Mouse (Mus musculus): ENCODE measurements around the gene Dusp27.

The Dusp27 gene

GRCm38 (mm10) chr1:166139113-166139512, 11.4 kb upstream of the Dusp27 start:
- Histone ChIP-seq H3K27me3 (ENCODE audit: insufficient read depth, low read length) (no peaks in the 10 kb centered on the region), H3K36me3 (ENCODE audit: insufficient read depth, low read length) (peaks cover 46% of the 10 kb centered on the region), H3K9me3 (ENCODE audit: low read length) (peaks cover 11% of the 10 kb centered on the region), H3K4me3 (replicated peaks; ENCODE audit: low read length) (peak overlapping the region; percentile 61), H3K4me1 (replicated peaks; ENCODE audit: low read depth, low read length) (peaks cover 95% of the 10 kb centered on the region)
- TF ChIP-seq CTCF (conservative IDR thresholded peaks at IDR 0.05; ENCODE audit: low read length) (no peak), NANOG (IDR thresholded peaks at IDR 0.05; ENCODE audit: borderline replicate concordance, low read length) (no peak), POU5F1 (IDR thresholded peaks at IDR 0.05; ENCODE audit: borderline replicate concordance, low read length) (no peak)

- Histone ChIP-seq H3K4me1 (replicated peaks; ENCODE audit: low read depth, low read length) (peaks cover 95% of the 10 kb centered on the region), H3K4me3 (replicated peaks; ENCODE audit: low read length) (peak overlapping the region; percentile 61), H3K36me3 (ENCODE audit: insufficient read depth, low read length) (peaks cover 44% of the 10 kb centered on the region), H3K27me3 (ENCODE audit: insufficient read depth, low read length) (no peaks in the 10 kb centered on the region), H3K9me3 (ENCODE audit: low read length) (peaks cover 3% of the 10 kb centered on the region; the same call in 1 of the 2 replicates)
- TF ChIP-seq NANOG (IDR thresholded peaks at IDR 0.05; ENCODE audit: borderline replicate concordance, low read length) = no peak
- TF ChIP-seq POU5F1 (IDR thresholded peaks at IDR 0.05; ENCODE audit: borderline replicate concordance, low read length) = no peak
Observed at GRCm38 (mm10) chr1:166138136-166138535, 10.4 kb upstream of the Dusp27 start.

GRCm38 (mm10) chr1:166137244-166137938, 9.7 kb upstream of the Dusp27 start:
- TF ChIP-seq POU5F1 (IDR thresholded peaks at IDR 0.05; ENCODE audit: borderline replicate concordance, low read length) (no peak), NANOG (IDR thresholded peaks at IDR 0.05; ENCODE audit: borderline replicate concordance, low read length) (no peak), CTCF (conservative IDR thresholded peaks at IDR 0.05; ENCODE audit: low read length) (no peak)
- Histone ChIP-seq H3K9me3 (ENCODE audit: low read length) (no peaks in the 10 kb centered on the region; the same call in 1 of the 2 replicates), H3K27me3 (ENCODE audit: insufficient read depth, low read length) (no peaks in the 10 kb centered on the region), H3K4me3 (replicated peaks; ENCODE audit: low read length) (peak overlapping the region; percentile 61), H3K36me3 (ENCODE audit: insufficient read depth, low read length) (peaks cover 45% of the 10 kb centered on the region), H3K4me1 (replicated peaks; ENCODE audit: low read depth, low read length) (peaks cover 95% of the 10 kb centered on the region)

DNA sequence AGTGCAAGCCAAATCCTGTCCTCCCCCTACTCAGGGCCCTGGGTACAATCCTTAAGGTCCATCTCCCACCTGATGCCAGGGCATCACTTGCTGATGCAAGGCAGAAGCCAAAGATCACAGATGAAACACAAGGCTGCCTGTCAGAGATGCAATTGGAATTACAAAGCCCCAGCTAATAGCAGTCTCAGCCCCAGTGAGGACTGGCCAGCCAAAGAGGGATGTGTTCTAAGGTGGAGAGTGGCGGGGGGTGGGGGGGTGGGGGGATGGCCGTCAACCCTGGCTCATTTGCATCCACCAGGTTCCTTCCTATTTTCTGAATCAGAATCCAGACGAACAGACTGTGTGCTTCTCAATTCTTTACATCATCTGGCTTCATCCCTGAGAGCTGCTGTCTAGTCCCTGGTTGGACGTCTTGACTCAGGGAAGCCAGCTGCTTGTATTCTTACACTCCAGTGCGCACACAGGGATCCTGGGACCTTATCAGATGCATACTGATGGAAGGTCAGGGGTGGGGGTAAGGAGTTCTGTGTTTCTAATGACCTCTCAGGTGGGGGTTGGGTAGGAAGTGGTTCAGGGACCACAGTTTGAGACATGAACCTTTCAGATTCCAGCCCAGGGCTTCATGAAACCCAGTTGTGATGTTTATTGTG, 7.5 kb upstream of the Dusp27 start:
- peaks cover 96% of the 10 kb centered on the region for H3K4me1 ChIP-seq (replicated peaks; ENCODE audit: low read depth, low read length)
- TF ChIP-seq NANOG (IDR thresholded peaks at IDR 0.05; ENCODE audit: borderline replicate concordance, low read length) (no peak), CTCF (conservative IDR thresholded peaks at IDR 0.05; ENCODE audit: low read length) (no peak), POU5F1 (IDR thresholded peaks at IDR 0.05; ENCODE audit: borderline replicate concordance, low read length) (no peak; the same call in 1 of the 2 replicates)
- peak overlapping the region; percentile 66 for H3K4me3 ChIP-seq (replicated peaks; ENCODE audit: low read length)
- H3K36me3 ChIP-seq (ENCODE audit: insufficient read depth, low read length) = peaks cover 42% of the 10 kb centered on the region
- H3K27me3 ChIP-seq (ENCODE audit: insufficient read depth, low read length) = no peaks in the 10 kb centered on the region
- H3K9me3 ChIP-seq (ENCODE audit: low read length) = no peaks in the 10 kb centered on the region; the same call in 1 of the 2 replicates

- TF ChIP-seq CTCF (conservative IDR thresholded peaks at IDR 0.05; ENCODE audit: low read length) (no peak), POU5F1 (IDR thresholded peaks at IDR 0.05; ENCODE audit: borderline replicate concordance, low read length) (no peak), NANOG (IDR thresholded peaks at IDR 0.05; ENCODE audit: borderline replicate concordance, low read length) (no peak)
- H3K27me3 ChIP-seq (ENCODE audit: insufficient read depth, low read length) = no peaks in the 10 kb centered on the region
Observed at GRCm38 (mm10) chr1:166132367-166132766, 4.6 kb upstream of the Dusp27 start.

GRCm38 (mm10) chr1:166130224-166130860, 2.6 kb upstream of the Dusp27 start, which contains the start of gene Gpa33:
TSS of gene Gpa33 (plus strand) at chr1:166130238.
- TF ChIP-seq CTCF (conservative IDR thresholded peaks at IDR 0.05; ENCODE audit: low read length) = no peak
- no peaks in the 10 kb centered on the region for H3K27me3 ChIP-seq (ENCODE audit: insufficient read depth, low read length)
- H3K4me1 ChIP-seq (replicated peaks; ENCODE audit: low read depth, low read length) = peaks cover 88% of the 10 kb centered on the region
- H3K4me3 ChIP-seq (replicated peaks; ENCODE audit: low read length) = peak within 1 kb of the TSS; percentile 83
- H3K36me3 ChIP-seq (ENCODE audit: insufficient read depth, low read length) = peaks cover 41% of the 10 kb centered on the region
- peaks cover 14% of the 10 kb centered on the region for H3K9me3 ChIP-seq (ENCODE audit: low read length)

More at GRCm38 (mm10) chr1:166132367-166132766, 4.6 kb upstream of the Dusp27 start:
- peaks cover 14% of the 10 kb centered on the region for H3K9me3 ChIP-seq (ENCODE audit: low read length)
- H3K4me1 ChIP-seq (replicated peaks; ENCODE audit: low read depth, low read length) = peaks cover 95% of the 10 kb centered on the region
- peaks cover 38% of the 10 kb centered on the region for H3K36me3 ChIP-seq (ENCODE audit: insufficient read depth, low read length)
- peak overlapping the region; percentile 83 for H3K4me3 ChIP-seq (replicated peaks; ENCODE audit: low read length)

GRCm38 (mm10) chr1:166128551-166128950, 829 bp upstream of the Dusp27 start:
- peaks cover 38% of the 10 kb centered on the region for H3K36me3 ChIP-seq (ENCODE audit: insufficient read depth, low read length)
- H3K4me3 ChIP-seq (replicated peaks; ENCODE audit: low read length) = peak overlapping the region; percentile 85
- H3K9me3 ChIP-seq (ENCODE audit: low read length) = peaks cover 14% of the 10 kb centered on the region
- TF ChIP-seq POU5F1 (IDR thresholded peaks at IDR 0.05; ENCODE audit: borderline replicate concordance, low read length) (no peak), NANOG (IDR thresholded peaks at IDR 0.05; ENCODE audit: borderline replicate concordance, low read length) (no peak), CTCF (conservative IDR thresholded peaks at IDR 0.05; ENCODE audit: low read length) (no peak)
- no peaks in the 10 kb centered on the region for H3K27me3 ChIP-seq (ENCODE audit: insufficient read depth, low read length)
- H3K4me1 ChIP-seq (replicated peaks; ENCODE audit: low read depth, low read length) = peaks cover 79% of the 10 kb centered on the region

- no peak for TF ChIP-seq POU5F1 (IDR thresholded peaks at IDR 0.05; ENCODE audit: borderline replicate concordance, low read length)
- TF ChIP-seq CTCF (conservative IDR thresholded peaks at IDR 0.05; ENCODE audit: low read length) = no peak
- no peak for TF ChIP-seq NANOG (IDR thresholded peaks at IDR 0.05; ENCODE audit: borderline replicate concordance, low read length)
Observed at GRCm38 (mm10) chr1:166126795-166127194, 927 bp downstream of the Dusp27 start.

More at GRCm38 (mm10) chr1:166126795-166127194, 927 bp downstream of the Dusp27 start:
- peaks cover 29% of the 10 kb centered on the region for H3K36me3 ChIP-seq (ENCODE audit: insufficient read depth, low read length)
- H3K4me3 ChIP-seq (replicated peaks; ENCODE audit: low read length) = peak overlapping the region; percentile 85
- H3K27me3 ChIP-seq (ENCODE audit: insufficient read depth, low read length) = no peaks in the 10 kb centered on the region
- peaks cover 14% of the 10 kb centered on the region for H3K9me3 ChIP-seq (ENCODE audit: low read length)
- H3K4me1 ChIP-seq (replicated peaks; ENCODE audit: low read depth, low read length) = peaks cover 74% of the 10 kb centered on the region
